Mouse (Mus musculus) kidney, adult 11 months (tissue): ENCODE results near the gene Erbb2.

ENCODE experiments used
- DNase-seq: peaks from one replicate; pipeline ENCODE4 v3.0.0; 2022

The Erbb2 gene

GRCm38 (mm10) chr11:98385638-98386585, 26.4 kb upstream of the Erbb2 start, which contains the start of gene Pnmt:
Pnmt (plus strand) TSS chr11:98386450.
- no peak for DNase-seq

GRCm38 (mm10) chr11:98386596-98386995, 25.7 kb upstream of the Erbb2 start:
- no peak for DNase-seq

GRCm38 (mm10) chr11:98387056-98387577, 25.2 kb upstream of the Erbb2 start:
- no peak for DNase-seq

- DNase-seq: peak; percentile 61
Measured at GRCm38 (mm10) chr11:98388282-98388681, 24.0 kb upstream of the Erbb2 start.

- peak; percentile 50 for DNase-seq
Measured at GRCm38 (mm10) chr11:98389221-98389780, 23.0 kb upstream of the Erbb2 start.

GRCm38 (mm10) chr11:98390141-98390540, 22.1 kb upstream of the Erbb2 start:
- DNase-seq: no peak

- no peak for DNase-seq
Measured at GRCm38 (mm10) chr11:98392034-98392433, 20.2 kb upstream of the Erbb2 start.

- no peak for DNase-seq
Measured at GRCm38 (mm10) chr11:98392645-98393044, 19.6 kb upstream of the Erbb2 start.

- DNase-seq: no peak
Measured at GRCm38 (mm10) chr11:98393317-98393716, 19.0 kb upstream of the Erbb2 start.

- DNase-seq: no peak
Measured at GRCm38 (mm10) chr11:98394301-98394700, 18.0 kb upstream of the Erbb2 start.

- DNase-seq: peak; percentile 85
Measured at GRCm38 (mm10) chr11:98395041-98395440, 17.2 kb upstream of the Erbb2 start.

GRCm38 (mm10) chr11:98397946-98398345, 14.3 kb upstream of the Erbb2 start:
- DNase-seq: no peak

- DNase-seq: peak; percentile 93
Measured at GRCm38 (mm10) chr11:98400161-98400726, 12.0 kb upstream of the Erbb2 start, which contains the start of gene Pgap3. Pgap3 (minus strand) TSS chr11:98400490.

GRCm38 (mm10) chr11:98400816-98401215, 11.5 kb upstream of the Erbb2 start:
- peak; percentile 84 for DNase-seq

- no peak for DNase-seq
Measured at GRCm38 (mm10) chr11:98406621-98407020, 5.6 kb upstream of the Erbb2 start.

GRCm38 (mm10) chr11:98408872-98409271, 3.4 kb upstream of the Erbb2 start:
- peak; percentile 92 for DNase-seq

GRCm38 (mm10) chr11:98409341-98409822, 2.9 kb upstream of the Erbb2 start:
- peak; percentile 72 for DNase-seq

- no peak for DNase-seq
Measured at GRCm38 (mm10) chr11:98412797-98413301, 579 bp downstream of the Erbb2 start.

GRCm38 (mm10) chr11:98413731-98414130, 1.5 kb downstream of the Erbb2 start:
- no peak for DNase-seq

GRCm38 (mm10) chr11:98414162-98414561, 1.9 kb downstream of the Erbb2 start:
- no peak for DNase-seq

GRCm38 (mm10) chr11:98417074-98417473, 4.8 kb downstream of the Erbb2 start:
- DNase-seq: no peak

- no peak for DNase-seq
Measured at GRCm38 (mm10) chr11:98418273-98418672, 6.0 kb downstream of the Erbb2 start.

GRCm38 (mm10) chr11:98418939-98419547, 6.8 kb downstream of the Erbb2 start:
- DNase-seq: peak; percentile 82
